Mouse (Mus musculus) mouse trophoblast stem cell (cell line): ENCODE results near the gene 1700109H08Rik.
"Not testable (repeated sequence)": the region's sequence is repeated elsewhere in the genome, so short reads cannot be mapped to it uniquely, and the experiment has no call there.

Experiments
- in situ Hi-C, 2 experiments: fragments of 300-500 bp; cut with MseI, MboI; formaldehyde crosslinking; loops; 2 replicates in 1 of 2; 3 replicates in 1 of 2; pipeline ENCODE4 v1.15.1; 2025

1700109H08Rik gene

GRCm38 (mm10) chr5:3571266-3571665, at the start of gene 1700109H08Rik:
TSS of gene 1700109H08Rik (plus strand) at chr5:3571566.
- in situ Hi-C loops: no loop called here

- in situ Hi-C loops: no loop called here
Observed at GRCm38 (mm10) chr5:3521741-3522140, 49.6 kb upstream of the 1700109H08Rik start.

GRCm38 (mm10) chr5:3522826-3523225, 48.5 kb upstream of the 1700109H08Rik start:
- in situ Hi-C loops: no loop called here

DNA sequence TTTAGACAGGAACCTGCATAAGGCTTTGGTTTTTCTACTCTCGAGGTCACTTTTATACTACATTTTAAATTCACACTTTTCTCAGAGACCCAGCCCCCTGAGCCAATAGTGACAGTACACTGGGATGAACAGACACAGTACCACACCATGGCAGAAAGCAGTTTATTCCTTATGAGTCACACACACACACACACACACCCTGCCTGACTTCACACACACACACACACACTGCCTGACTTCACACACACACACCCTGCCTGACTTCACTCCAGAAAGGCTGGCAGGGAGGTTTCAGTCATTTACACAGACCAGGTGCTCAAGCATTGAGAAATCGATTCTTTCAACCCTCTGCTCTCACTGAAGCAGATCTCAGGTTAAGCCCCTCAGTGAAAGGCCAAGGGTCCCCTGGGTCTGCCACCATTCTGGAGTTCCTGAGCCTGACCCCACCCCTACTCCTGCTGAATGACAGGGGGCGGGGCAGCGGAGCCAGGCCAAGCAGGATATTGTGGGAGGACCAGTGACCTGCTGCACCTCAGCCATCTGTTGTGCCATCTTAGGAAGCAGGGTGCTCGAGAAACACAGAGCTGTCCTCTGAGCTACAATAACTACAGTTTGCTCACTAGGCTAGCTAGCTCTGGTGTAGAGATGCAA, 44.2 kb upstream of the 1700109H08Rik start:
- in situ Hi-C loops: no loop called here

DNA sequence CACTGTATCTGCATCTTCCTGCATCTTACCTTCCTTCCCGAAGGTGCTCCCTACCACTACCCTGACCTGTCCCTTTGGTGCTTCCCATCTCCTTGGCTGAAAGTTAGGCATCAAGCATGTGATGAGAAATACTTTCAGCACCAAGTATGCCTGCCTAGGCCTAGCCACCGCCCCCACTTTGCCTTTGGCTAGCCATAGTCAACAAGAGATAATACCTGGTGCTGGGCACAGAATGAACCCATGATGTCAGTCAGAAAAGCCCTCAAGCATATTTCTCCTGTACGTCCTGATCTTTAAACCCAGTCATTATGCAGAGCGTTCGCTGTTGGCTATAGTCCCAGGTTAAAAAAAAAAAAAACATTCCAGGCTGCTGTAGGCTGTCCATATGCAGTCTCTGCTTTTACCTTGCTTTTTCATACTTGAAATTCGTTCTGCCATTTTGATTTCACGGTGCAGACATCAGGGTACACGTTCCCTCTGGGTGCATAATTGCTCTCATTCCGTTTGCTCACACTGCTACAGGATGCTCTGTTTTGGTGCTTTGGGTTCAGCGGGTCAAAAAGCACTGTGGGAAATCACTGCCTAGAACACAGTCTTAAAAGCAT, 41.7 kb upstream of the 1700109H08Rik start:
- in situ Hi-C loops: no loop called here

DNA sequence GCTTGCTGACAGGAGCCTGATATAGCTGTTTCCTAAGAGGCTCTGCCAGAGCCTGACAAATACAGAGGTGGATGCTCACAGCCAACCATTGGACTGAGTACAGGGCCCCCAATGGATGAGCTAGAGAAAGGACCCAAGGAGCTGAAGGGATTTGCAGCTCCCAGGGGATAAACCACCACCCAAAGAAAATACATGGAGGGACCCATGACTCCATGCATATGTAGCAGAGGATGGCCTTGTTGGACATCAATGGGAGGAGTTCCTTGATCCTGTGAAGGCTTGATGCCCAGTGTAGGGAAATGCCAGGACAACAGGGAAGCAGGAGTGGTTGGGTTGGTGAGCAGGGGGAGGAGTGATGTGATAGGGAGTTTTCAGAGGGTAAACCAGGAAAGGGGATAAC, 39.3 kb upstream of the 1700109H08Rik start:
- in situ Hi-C loops: not testable (repeated sequence)

DNA sequence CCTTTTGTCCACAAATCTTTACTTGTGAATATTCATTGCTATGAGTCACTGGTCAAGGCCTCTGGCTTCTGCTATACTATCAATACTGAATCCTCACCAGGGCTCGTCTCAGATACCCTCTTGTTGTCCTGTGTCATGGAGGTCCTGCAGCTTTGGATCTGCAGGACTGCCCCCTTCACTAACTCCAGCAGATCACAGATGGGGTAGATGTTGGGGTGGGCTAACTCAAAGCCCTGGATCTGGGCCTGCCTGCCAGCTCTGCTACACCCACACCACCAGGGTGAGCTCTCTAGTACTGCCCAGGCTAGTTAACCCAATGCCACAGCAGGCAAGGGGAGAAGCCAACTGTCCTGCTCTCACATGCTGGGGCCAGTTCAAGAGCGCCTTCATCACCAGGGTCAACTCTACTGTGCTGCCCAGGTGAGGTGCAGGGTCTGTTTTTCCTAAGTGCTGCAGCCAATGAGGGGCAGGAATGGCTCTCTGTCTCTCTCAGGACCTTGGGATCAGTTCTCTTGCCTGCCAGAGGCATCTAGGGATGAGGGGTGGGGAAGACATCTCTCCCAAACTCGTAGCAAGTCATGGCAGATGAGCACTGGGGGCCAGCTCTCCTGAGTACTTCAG, 34.7 kb upstream of the 1700109H08Rik start:
- in situ Hi-C loops: no loop called here

- in situ Hi-C loops: no loop called here
Observed at GRCm38 (mm10) chr5:3538505-3539472, 32.6 kb upstream of the 1700109H08Rik start.

GRCm38 (mm10) chr5:3541871-3542270, 29.5 kb upstream of the 1700109H08Rik start:
- in situ Hi-C loops: no loop called here

DNA sequence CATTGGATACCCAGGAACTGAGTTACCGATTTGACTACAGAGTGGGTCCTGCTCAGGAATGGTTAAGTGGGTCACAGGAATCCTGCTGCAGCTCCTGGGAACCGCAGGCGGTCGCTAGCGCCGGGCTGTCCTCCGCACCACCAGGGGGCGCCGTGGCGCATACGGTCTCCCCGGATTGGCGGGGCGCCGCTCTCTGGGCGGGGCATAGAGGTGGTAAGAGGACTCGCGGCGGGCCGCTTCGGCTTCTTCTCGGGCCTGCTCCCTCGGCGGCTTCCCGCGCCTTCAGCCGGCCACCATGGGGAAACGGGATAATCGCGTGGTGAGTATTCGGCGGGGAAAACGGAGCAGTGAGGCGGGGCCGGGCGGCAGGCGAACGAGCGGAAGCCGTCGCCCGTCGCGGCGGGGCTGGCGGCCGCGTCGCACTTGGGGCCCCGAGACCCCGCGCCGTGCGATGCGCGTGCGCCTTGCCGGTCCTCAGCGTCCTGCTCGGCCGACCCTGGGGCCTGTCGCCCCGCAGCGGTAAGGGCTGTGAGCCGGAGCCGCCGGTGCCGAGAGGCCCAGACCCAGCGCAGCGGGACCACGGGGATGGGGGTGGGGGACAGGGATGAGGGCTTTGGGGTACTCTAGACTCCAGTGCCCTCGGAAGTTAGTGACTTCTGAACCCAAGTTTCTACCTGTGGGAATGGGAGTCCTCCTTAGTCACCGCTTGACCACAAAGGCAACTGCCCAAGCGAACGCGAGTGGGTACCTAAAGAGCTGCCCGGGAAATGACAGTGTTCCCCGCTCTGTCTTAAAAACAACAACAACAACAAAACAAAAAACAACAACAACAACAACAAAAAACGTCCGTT, 27.5 kb upstream of the 1700109H08Rik start, which contains the start of gene Fam133b:
Gene Fam133b (plus strand): TSS at position 205 of the 851 bp plus-strand sequence.
- in situ Hi-C loops: no loop called here

- in situ Hi-C loops: no loop called here
Observed at GRCm38 (mm10) chr5:3544480-3544769, 26.9 kb upstream of the 1700109H08Rik start.

GRCm38 (mm10) chr5:3546226-3546625, 25.1 kb upstream of the 1700109H08Rik start:
- in situ Hi-C loops: no loop called here

DNA sequence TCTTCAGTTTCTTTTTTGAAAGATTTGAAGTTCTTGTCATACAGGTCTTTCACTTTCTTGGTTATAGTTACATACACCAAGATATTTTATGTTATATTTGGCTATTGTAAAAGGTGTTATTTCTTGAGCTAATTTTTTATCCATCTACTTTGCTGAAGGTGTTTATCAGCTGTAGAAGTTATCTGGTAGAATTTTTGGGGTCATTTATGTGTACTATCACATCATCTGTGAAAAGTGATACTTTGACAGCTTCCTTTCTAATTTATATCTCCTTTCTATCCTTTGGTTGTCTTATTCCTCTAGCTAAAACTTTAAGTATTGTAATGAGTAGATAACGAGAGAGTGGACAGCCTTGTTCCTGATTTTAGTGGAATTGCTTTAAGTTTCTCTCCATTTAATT, 19.9 kb upstream of the 1700109H08Rik start:
- in situ Hi-C loops: no loop called here

- in situ Hi-C loops: no loop called here
Observed at GRCm38 (mm10) chr5:3554198-3554597, 17.2 kb upstream of the 1700109H08Rik start.

- in situ Hi-C loops: no loop called here
Observed at GRCm38 (mm10) chr5:3574825-3575224, 3.5 kb downstream of the 1700109H08Rik start.

DNA sequence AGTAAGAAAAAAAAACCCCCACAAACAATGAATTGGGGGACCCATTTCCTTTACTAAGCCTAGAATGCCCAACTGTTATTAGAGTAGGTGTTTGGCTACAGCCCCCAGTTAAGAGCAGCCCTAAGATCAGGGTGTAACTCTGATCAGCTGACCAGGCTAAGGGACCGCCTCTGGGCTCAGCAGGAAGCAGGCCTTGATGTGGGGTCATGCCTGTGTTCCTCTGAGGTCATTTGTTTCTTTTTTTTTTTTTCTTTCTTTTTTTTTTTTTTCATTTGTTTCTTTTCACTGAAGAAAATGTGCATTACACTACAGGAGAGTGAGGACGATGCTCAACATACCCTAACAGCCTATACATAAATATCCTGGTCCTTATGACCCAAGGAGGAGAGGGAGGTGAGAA, 6.6 kb downstream of the 1700109H08Rik start:
- in situ Hi-C loops: no loop called here

DNA sequence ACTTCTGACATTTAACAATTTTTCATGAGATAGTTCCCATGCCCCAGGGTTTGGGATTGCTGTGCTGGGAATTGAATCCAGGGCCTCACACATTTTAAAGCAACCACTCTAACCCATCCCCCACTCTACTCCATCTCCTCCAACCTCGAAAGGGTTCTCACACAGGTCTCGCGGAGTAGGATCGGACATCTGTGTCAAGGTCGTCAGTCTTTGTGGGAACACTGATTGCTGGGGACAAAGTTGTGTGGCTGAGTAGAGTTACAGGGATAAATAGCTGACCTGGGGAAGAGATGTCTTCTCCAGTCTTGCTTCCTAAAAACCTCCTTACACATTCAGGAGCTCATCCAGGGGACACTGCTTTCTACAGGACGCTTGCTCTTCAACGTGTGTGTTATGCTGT, 7.7 kb downstream of the 1700109H08Rik start:
- in situ Hi-C loops: no loop called here

GRCm38 (mm10) chr5:3595693-3596398, 24.5 kb downstream of the 1700109H08Rik start, which contains the start of gene Pex1:
TSS of gene Pex1 (plus strand) at chr5:3596066.
- in situ Hi-C loops: no loop called here

- in situ Hi-C loops: no loop called here
Observed at GRCm38 (mm10) chr5:3596399-3596766, 25.0 kb downstream of the 1700109H08Rik start, which contains the start of gene Rbm48. TSS of gene Rbm48 (minus strand) at chr5:3596585.

GRCm38 (mm10) chr5:3597171-3597570, 25.8 kb downstream of the 1700109H08Rik start:
- in situ Hi-C loops: no loop called here
